Comparison of ENCODE assay signal across 11 mouse cellular contexts in genomic region chr11:8068873-8069272, GRCm38 (mm10).
DNase-seq lines count a peak whose midpoint lies in the region; ATAC-seq and TF ChIP-seq lines count a peak whose summit lies in the region.
"Had no signal": no experiment of that assay in that cellular context is flagged by ENCODE, and none has a peak within 500 bp of the region (broad histone marks: within the 10 kb centered on the region; RNA-seq: fewer than 3 reads in every experiment).

No protein-coding gene starts in this region.

- H3K36me3 ChIP-seq in hindbrain, embryonic 13.5 days: no peaks in the 10 kb centered on the region
- no peaks in the 10 kb centered on the region for H3K36me3 ChIP-seq in hindbrain, postnatal 0 days (ENCODE audit: insufficient read depth, low read length)
- no peaks in the 10 kb centered on the region for H3K36me3 ChIP-seq in stomach, embryonic 16.5 days (ENCODE audit: control insufficient read depth, insufficient read depth, low read length)
- no peaks in the 10 kb centered on the region for H3K36me3 ChIP-seq in stomach, postnatal 0 days (ENCODE audit: control insufficient read depth, insufficient read depth, low read length)
- no peaks in the 10 kb centered on the region for H3K36me3 ChIP-seq in hindbrain, embryonic 16.5 days (ENCODE audit: control insufficient read depth, insufficient read depth, low read length)
- H3K36me3 ChIP-seq: embryonic facial prominence, embryonic 15.5 days; intestine, embryonic 15.5 days had no signal

- no peak for TF ChIP-seq EP300 in stomach, postnatal 0 days (optimal IDR thresholded peaks at IDR 0.05)

- no peaks in the 10 kb centered on the region for H3K27me3 ChIP-seq in hindbrain, embryonic 13.5 days
- H3K27me3 ChIP-seq in hindbrain, postnatal 0 days (ENCODE audit: insufficient read depth, low read length): no peaks in the 10 kb centered on the region
- no peaks in the 10 kb centered on the region for H3K27me3 ChIP-seq in stomach, embryonic 16.5 days (ENCODE audit: control insufficient read depth, insufficient read depth, low read length)
- no peaks in the 10 kb centered on the region for H3K27me3 ChIP-seq in stomach, postnatal 0 days (ENCODE audit: control insufficient read depth, insufficient read depth, low read length)
- no peaks in the 10 kb centered on the region for H3K27me3 ChIP-seq in hindbrain, embryonic 16.5 days (replicated peaks; ENCODE audit: control insufficient read depth, insufficient read depth, low read length)
- H3K27me3 ChIP-seq: embryonic facial prominence, embryonic 15.5 days; intestine, embryonic 15.5 days had no signal

- DNase-seq in hindbrain, postnatal 0 days (ENCODE audit: low spot score): no peak
- no peak for DNase-seq in stomach, postnatal 0 days (ENCODE audit: low spot score)
- no peak for DNase-seq in gastrocnemius, postnatal 4 days (ENCODE audit: low spot score in 2 of 2)
- no peak for DNase-seq in cerebellum, adult 9-10 months
- DNase-seq in T-cell, adult 2 months (ENCODE audit: low spot score): no peak
- DNase-seq: right cerebral cortex, postnatal 25 days had no signal

- H3K9me3 ChIP-seq in hindbrain, embryonic 13.5 days: no peaks in the 10 kb centered on the region
- H3K9me3 ChIP-seq in hindbrain, postnatal 0 days (ENCODE audit: low read length): no peaks in the 10 kb centered on the region
- H3K9me3 ChIP-seq in stomach, embryonic 16.5 days (replicated peaks; ENCODE audit: control insufficient read depth, low read length): no peaks in the 10 kb centered on the region
- H3K9me3 ChIP-seq in stomach, postnatal 0 days (ENCODE audit: control insufficient read depth, low read length): no peaks in the 10 kb centered on the region
- no peaks in the 10 kb centered on the region for H3K9me3 ChIP-seq in hindbrain, embryonic 16.5 days (ENCODE audit: control insufficient read depth, low read length)
- H3K9me3 ChIP-seq: embryonic facial prominence, embryonic 15.5 days; intestine, embryonic 15.5 days had no signal

- no peak overlapping the region for H3K27ac ChIP-seq in hindbrain, embryonic 13.5 days
- H3K27ac ChIP-seq in hindbrain, postnatal 0 days: no peak overlapping the region
- no peak overlapping the region for H3K27ac ChIP-seq in stomach, embryonic 16.5 days (ENCODE audit: low read length)
- no peak overlapping the region for H3K27ac ChIP-seq in stomach, postnatal 0 days (replicated peaks)
- H3K27ac ChIP-seq in hindbrain, embryonic 16.5 days (ENCODE audit: low read depth, low read length): no peak overlapping the region
- H3K27ac ChIP-seq: embryonic facial prominence, embryonic 15.5 days; intestine, embryonic 15.5 days had no signal

- ATAC-seq in hindbrain, embryonic 13.5 days (ENCODE audit: low FRiP score): 0 out of 2 replicates have a peak, but pooled peaks have one; percentile 54
- no peak for ATAC-seq in hindbrain, postnatal 0 days
- peak; percentile 53; the same call in 1 of the 2 replicates for ATAC-seq in stomach, embryonic 16.5 days (ENCODE audit: insufficient read depth, low FRiP score)
- no peak for ATAC-seq in stomach, postnatal 0 days (ENCODE audit: low FRiP score, low TSS enrichment)
- ATAC-seq in hindbrain, embryonic 16.5 days: peak; percentile 64
- ATAC-seq: intestine, embryonic 15.5 days had no signal

- no peak overlapping the region for H3K4me2 ChIP-seq in hindbrain, embryonic 13.5 days
- no peak overlapping the region for H3K4me2 ChIP-seq in hindbrain, postnatal 0 days (ENCODE audit: low read depth, low read length)
- H3K4me2 ChIP-seq in stomach, embryonic 16.5 days (ENCODE audit: low read depth, low read length): no peak overlapping the region
- H3K4me2 ChIP-seq in stomach, postnatal 0 days (replicated peaks; ENCODE audit: low read depth): no peak overlapping the region
- no peak overlapping the region for H3K4me2 ChIP-seq in hindbrain, embryonic 16.5 days (ENCODE audit: low read length)
- H3K4me2 ChIP-seq: embryonic facial prominence, embryonic 15.5 days; intestine, embryonic 15.5 days had no signal

- H3K9ac ChIP-seq in hindbrain, embryonic 13.5 days: no peak overlapping the region
- no peak overlapping the region for H3K9ac ChIP-seq in hindbrain, postnatal 0 days (replicated peaks; ENCODE audit: low read length)
- H3K9ac ChIP-seq in stomach, embryonic 16.5 days (ENCODE audit: low read length): no peak overlapping the region
- no peak overlapping the region for H3K9ac ChIP-seq in stomach, postnatal 0 days (ENCODE audit: low read length)
- no peak overlapping the region for H3K9ac ChIP-seq in hindbrain, embryonic 16.5 days (ENCODE audit: low read depth, low read length)
- H3K9ac ChIP-seq: embryonic facial prominence, embryonic 15.5 days; intestine, embryonic 15.5 days had no signal

- TF ChIP-seq CTCF in hindbrain, postnatal 0 days (IDR thresholded peaks at IDR 0.05; ENCODE audit: low read depth): no peak
- TF ChIP-seq CTCF in stomach, postnatal 0 days (IDR thresholded peaks at IDR 0.05; ENCODE audit: low read depth): no peak

- WGBS in hindbrain, embryonic 13.5 days: 17% methylated on average over 3 of the region's 3 CpGs
- 11% methylated on average over 3 of the region's 3 CpGs for WGBS in hindbrain, postnatal 0 days
- 26% methylated on average over 3 of the region's 3 CpGs for WGBS in stomach, embryonic 16.5 days
- WGBS in stomach, postnatal 0 days: 25% methylated on average over 3 of the region's 3 CpGs
- WGBS in hindbrain, embryonic 16.5 days: 15% methylated on average over 3 of the region's 3 CpGs

- H3K4me1 ChIP-seq in hindbrain, embryonic 13.5 days (replicated peaks): peaks cover 6% of the 10 kb centered on the region
- H3K4me1 ChIP-seq in hindbrain, postnatal 0 days (ENCODE audit: insufficient read depth, low read length): no peaks in the 10 kb centered on the region
- no peaks in the 10 kb centered on the region for H3K4me1 ChIP-seq in stomach, embryonic 16.5 days (ENCODE audit: control insufficient read depth, insufficient read depth, low read length)
- H3K4me1 ChIP-seq in stomach, postnatal 0 days (replicated peaks; ENCODE audit: control insufficient read depth, insufficient read depth): no peaks in the 10 kb centered on the region
- H3K4me1 ChIP-seq in hindbrain, embryonic 16.5 days (ENCODE audit: control insufficient read depth, insufficient read depth, low read depth, low read length): no peaks in the 10 kb centered on the region

- H3K4me3 ChIP-seq in hindbrain, embryonic 13.5 days: no peak overlapping the region
- no peak overlapping the region for H3K4me3 ChIP-seq in hindbrain, postnatal 0 days (ENCODE audit: low read length)
- H3K4me3 ChIP-seq in stomach, embryonic 16.5 days (replicated peaks; ENCODE audit: low read length): no peak overlapping the region
- no peak overlapping the region for H3K4me3 ChIP-seq in stomach, postnatal 0 days (ENCODE audit: low read depth, low read length)
- H3K4me3 ChIP-seq in hindbrain, embryonic 16.5 days (ENCODE audit: low read length): no peak overlapping the region
- H3K4me3 ChIP-seq: embryonic facial prominence, embryonic 15.5 days; intestine, embryonic 15.5 days had no signal

Comparison
In these comparisons a context has a peak if more than half of its experiments do, and no peak if none do; other contexts are left out.
1. ATAC-seq: peak in hindbrain, embryonic 13.5 days (single experiment), stomach, embryonic 16.5 days (single experiment) and hindbrain, embryonic 16.5 days (single experiment); none in hindbrain, postnatal 0 days (single experiment) and stomach, postnatal 0 days (single experiment).